Mouse (Mus musculus): Measurements from ENCODE around the gene Ube2m. TPM values are rescaled to one million over a fixed set of nuclear protein-coding genes. Genes with fewer than 3 reads are reported as not detected.

Gene Ube2m
- polyA plus RNA-seq, 1 experiment from 2014 or later, result 104 TPM

DNA sequence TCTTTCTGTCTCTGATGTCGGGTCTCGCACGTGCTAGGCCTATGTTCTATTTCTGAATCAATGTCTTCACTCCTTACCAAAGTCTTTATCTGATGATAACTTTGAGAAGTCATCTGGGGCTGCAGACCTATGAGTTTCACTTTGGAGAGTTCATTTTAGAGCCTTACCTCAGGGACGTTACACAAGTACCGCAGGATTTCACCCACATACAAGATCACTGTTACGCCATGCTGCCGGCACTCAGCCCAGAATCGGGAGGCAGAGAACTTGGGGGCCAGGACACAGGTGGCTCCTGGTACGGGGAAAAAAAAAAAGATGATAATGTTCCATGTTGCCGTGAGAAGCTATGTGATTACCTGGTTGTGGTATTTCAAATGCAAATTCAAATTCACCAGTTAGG is 44.9 kb downstream of the Ube2m start:
- Histone ChIP-seq H3K4me3 (no peak overlapping the region), H3K9ac (no peak overlapping the region), H3K36me3 (no peaks in the 10 kb centered on the region), H3K4me1 (no peaks in the 10 kb centered on the region), H3K27me3 (no peaks in the 10 kb centered on the region), H3K4me2 (no peak overlapping the region), H3K9me3 (no peaks in the 10 kb centered on the region), H3K27ac (no peak overlapping the region)
- ATAC-seq (ENCODE audit: insufficient number of reproducible peaks, low FRiP score, low TSS enrichment, low read depth), result no peak
- WGBS, result 85% methylated on average over 10 of the region's 10 CpGs

- Histone ChIP-seq H3K4me1 (no peaks in the 10 kb centered on the region), H3K27me3 (no peaks in the 10 kb centered on the region), H3K4me2 (no peak overlapping the region), H3K9ac (no peak overlapping the region), H3K36me3 (no peaks in the 10 kb centered on the region), H3K9me3 (no peaks in the 10 kb centered on the region), H3K4me3 (no peak overlapping the region), H3K27ac (no peak overlapping the region)
- no peak for ATAC-seq (ENCODE audit: insufficient number of reproducible peaks, low FRiP score, low TSS enrichment, low read depth)
- WGBS, result 8% methylated on average over 3 of the region's 3 CpGs
Measured at GRCm38 (mm10) chr7:12992222-12992621, 45.9 kb downstream of the Ube2m start.

DNA sequence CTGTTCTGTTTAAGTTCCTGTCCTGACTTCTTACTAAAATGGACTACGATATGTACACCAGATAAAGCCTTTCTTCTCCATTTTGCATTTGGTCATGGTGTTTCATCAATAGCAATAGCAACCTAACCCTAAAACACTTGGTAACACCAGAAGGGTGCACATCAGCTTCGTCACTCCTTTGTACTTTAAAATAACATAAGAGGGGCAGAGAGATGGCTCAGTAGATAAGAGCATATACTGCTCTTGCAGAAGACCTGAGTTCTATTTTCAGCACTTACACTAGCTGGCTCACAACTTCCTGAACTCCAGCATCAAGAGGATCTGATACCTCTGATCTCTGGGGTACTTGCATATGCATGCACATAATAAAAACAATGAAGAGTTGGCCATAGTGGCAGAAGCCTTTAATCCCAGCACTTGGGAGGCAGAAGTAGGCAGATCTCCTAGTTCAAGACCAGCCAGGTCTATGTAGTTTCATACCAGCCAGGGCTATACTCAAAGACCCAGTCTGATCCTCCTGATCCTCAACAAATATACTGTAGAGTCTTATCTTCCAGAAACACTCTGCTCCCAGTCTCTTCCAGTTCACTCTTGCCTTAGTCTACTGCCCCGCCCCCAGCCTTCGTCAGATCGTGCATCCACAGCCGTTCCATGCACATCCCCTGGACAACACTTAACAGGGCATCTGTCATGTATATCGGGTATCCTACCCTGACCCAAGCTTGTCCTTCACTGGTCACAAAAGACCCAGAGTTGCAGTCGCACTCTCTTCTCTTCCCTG is 50.5 kb downstream of the Ube2m start:
- no peaks in the 10 kb centered on the region for H3K27me3 ChIP-seq
- no peak for ATAC-seq (ENCODE audit: insufficient number of reproducible peaks, low FRiP score, low TSS enrichment, low read depth)
- no peak overlapping the region for H3K9ac ChIP-seq
- H3K9me3 ChIP-seq, result no peaks in the 10 kb centered on the region
- H3K36me3 ChIP-seq, result peaks cover under 1% of the 10 kb centered on the region; the same call in 1 of the 2 replicates
- H3K27ac ChIP-seq, result no peak overlapping the region
- WGBS, result 79% methylated on average over 8 of the region's 8 CpGs
- H3K4me2 ChIP-seq, result no peak overlapping the region
- no peak overlapping the region for H3K4me3 ChIP-seq
- H3K4me1 ChIP-seq, result no peaks in the 10 kb centered on the region

- 81% methylated on average over 8 of the region's 8 CpGs for WGBS
- H3K4me3 ChIP-seq, result no peak overlapping the region
Measured at GRCm38 (mm10) chr7:12986906-12987305, 51.2 kb downstream of the Ube2m start.

DNA sequence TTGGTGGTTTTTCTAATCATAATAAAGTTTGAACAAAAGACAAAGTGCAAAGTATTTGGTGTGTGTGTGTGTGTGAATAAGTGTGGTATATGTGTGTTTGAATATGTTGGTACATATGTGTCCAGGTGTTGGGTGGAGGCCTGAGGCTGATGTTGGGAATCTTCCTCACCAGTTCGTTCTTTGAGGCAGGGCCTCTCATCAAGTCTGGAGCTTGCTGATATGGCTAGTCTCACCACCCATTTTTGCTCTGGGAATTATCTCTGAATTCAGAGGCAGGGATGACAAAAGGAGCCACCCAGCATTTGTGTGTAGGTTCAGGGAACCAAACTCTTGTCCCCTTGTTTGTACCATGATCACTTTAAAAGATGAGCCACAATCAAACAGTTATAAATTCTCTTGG is 52.4 kb downstream of the Ube2m start:
- Histone ChIP-seq H3K4me1 (no peaks in the 10 kb centered on the region), H3K9me3 (no peaks in the 10 kb centered on the region), H3K36me3 (peaks cover 8% of the 10 kb centered on the region), H3K9ac (no peak overlapping the region), H3K27me3 (no peaks in the 10 kb centered on the region), H3K4me2 (no peak overlapping the region), H3K4me3 (no peak overlapping the region), H3K27ac (no peak overlapping the region)
- no peak for ATAC-seq (ENCODE audit: insufficient number of reproducible peaks, low FRiP score, low TSS enrichment, low read depth)
- WGBS, result 65% methylated on average over 1 of the region's 1 CpGs

More at GRCm38 (mm10) chr7:12986906-12987305, 51.2 kb downstream of the Ube2m start:
- no peaks in the 10 kb centered on the region for H3K27me3 ChIP-seq
- no peak overlapping the region for H3K27ac ChIP-seq
- ATAC-seq (ENCODE audit: insufficient number of reproducible peaks, low FRiP score, low TSS enrichment, low read depth), result no peak
- H3K9me3 ChIP-seq, result no peaks in the 10 kb centered on the region
- H3K36me3 ChIP-seq, result peaks cover 7% of the 10 kb centered on the region
- H3K4me2 ChIP-seq, result no peak overlapping the region
- H3K4me1 ChIP-seq, result no peaks in the 10 kb centered on the region
- H3K9ac ChIP-seq, result no peak overlapping the region

Other genes with a start within 250 kb of the Ube2m start
- gene Zscan18, start 234.6 kb downstream of the Ube2m start, polyA plus RNA-seq (2015; fragmentation: Nextera tagmentation; extraction: Ambion mirVana), result 9.0 and 10.0 TPM in 2 replicates
- gene Zfp329, start 219.4 kb downstream of the Ube2m start, polyA plus RNA-seq (2015; fragmentation: Nextera tagmentation; extraction: Ambion mirVana), result 11.5 and 14.6 TPM in 2 replicates
- 40.7 and 41.2 TPM in 2 replicates for gene Zfp110, start 203.5 kb downstream of the Ube2m start, polyA plus RNA-seq (2015; fragmentation: Nextera tagmentation; extraction: Ambion mirVana)
- 4.5 and 4.9 TPM in 2 replicates for gene Zfp128, start 157.1 kb downstream of the Ube2m start, polyA plus RNA-seq (2015; fragmentation: Nextera tagmentation; extraction: Ambion mirVana)
- 17.3 and 17.7 TPM in 2 replicates for gene Zscan22, start 140.5 kb downstream of the Ube2m start, polyA plus RNA-seq (2015; fragmentation: Nextera tagmentation; extraction: Ambion mirVana)
- 887 and 1,056 TPM in 2 replicates for gene Rps5, start 116.0 kb downstream of the Ube2m start, polyA plus RNA-seq (2015; fragmentation: Nextera tagmentation; extraction: Ambion mirVana)
- 1.9 and 3.0 TPM in 2 replicates for gene Rnf225, start 110.9 kb downstream of the Ube2m start, polyA plus RNA-seq (2015; fragmentation: Nextera tagmentation; extraction: Ambion mirVana)
- gene Zfp324, start 72.4 kb downstream of the Ube2m start, polyA plus RNA-seq (2015; fragmentation: Nextera tagmentation; extraction: Ambion mirVana), result 13.3 and 13.5 TPM in 2 replicates
- 7.4 and 7.8 TPM in 2 replicates for gene Zfp446, start 60.4 kb downstream of the Ube2m start, polyA plus RNA-seq (2015; fragmentation: Nextera tagmentation; extraction: Ambion mirVana)
- 0.07 and 0.20 TPM in 2 replicates for gene Slc27a5, start 40.1 kb downstream of the Ube2m start, polyA plus RNA-seq (2015; fragmentation: Nextera tagmentation; extraction: Ambion mirVana)
- 189 and 243 TPM in 2 replicates for gene Trim28, start 39.2 kb downstream of the Ube2m start, polyA plus RNA-seq (2015; fragmentation: Nextera tagmentation; extraction: Ambion mirVana)
- 23.7 and 25.2 TPM in 2 replicates for gene Zbtb45, start 28.2 kb downstream of the Ube2m start, polyA plus RNA-seq (2015; fragmentation: Nextera tagmentation; extraction: Ambion mirVana)
- gene Chmp2a, start 3.5 kb downstream of the Ube2m start, polyA plus RNA-seq (2015; fragmentation: Nextera tagmentation; extraction: Ambion mirVana), result 179 and 185 TPM in 2 replicates
- 2.5 and 3.7 TPM in 2 replicates for gene Mzf1, start 16.5 kb upstream of the Ube2m start, polyA plus RNA-seq (2015; fragmentation: Nextera tagmentation; extraction: Ambion mirVana)
- 0.04 TPM in 1 of 2 replicates, not detected in the other for gene Vmn1r85, start 56.9 kb upstream of the Ube2m start, polyA plus RNA-seq (2015; fragmentation: Nextera tagmentation; extraction: Ambion mirVana)
- not detected in 2 replicates for gene Vmn1r86, start 81.6 kb upstream of the Ube2m start, polyA plus RNA-seq (2015; fragmentation: Nextera tagmentation; extraction: Ambion mirVana)
- gene Vmn1r87, start 101.9 kb upstream of the Ube2m start, polyA plus RNA-seq (2015; fragmentation: Nextera tagmentation; extraction: Ambion mirVana), result not detected in 2 replicates
- gene Vmn1r88, start 121.3 kb upstream of the Ube2m start, polyA plus RNA-seq (2015; fragmentation: Nextera tagmentation; extraction: Ambion mirVana), result not detected in 2 replicates
- not detected in 2 replicates for gene Vmn1r89, start 174.7 kb upstream of the Ube2m start, polyA plus RNA-seq (2015; fragmentation: Nextera tagmentation; extraction: Ambion mirVana)
- 83.4 and 85.3 TPM in 2 replicates for gene Lig1, start 239.0 kb upstream of the Ube2m start, polyA plus RNA-seq (2015; fragmentation: Nextera tagmentation; extraction: Ambion mirVana)
- 9.3 and 11.0 TPM in 2 replicates for gene Zswim9, start 240.4 kb upstream of the Ube2m start, polyA plus RNA-seq (2015; fragmentation: Nextera tagmentation; extraction: Ambion mirVana)

Data from limb, embryonic 15.5 days (tissue).